Comparison of ENCODE assay signal across 10 mouse cellular contexts in the genomic region with DNA sequence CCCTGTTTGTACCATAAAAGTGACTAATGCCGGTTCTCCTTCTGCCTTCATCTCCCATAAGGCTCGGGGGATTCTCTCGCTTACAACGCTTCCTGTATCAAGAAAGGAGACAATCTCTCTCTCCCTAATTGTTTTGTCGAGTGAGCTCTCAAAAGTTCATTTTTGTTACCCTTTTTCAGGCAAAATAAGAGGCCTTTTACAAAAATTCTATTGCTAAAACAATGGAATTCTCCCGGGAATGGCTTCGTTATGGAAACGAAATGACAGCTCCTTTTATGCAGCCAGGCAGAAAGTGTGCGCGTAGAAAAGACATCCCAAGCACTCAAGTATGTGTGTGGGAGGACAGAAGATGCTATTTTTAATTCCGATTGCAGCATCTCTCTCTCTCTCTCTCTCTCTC.
DNase-seq lines count a peak whose midpoint lies in the region; ATAC-seq lines count a peak whose summit lies in the region.
"Had no signal": no experiment of that assay in that cellular context is flagged by ENCODE, and none has a peak within 500 bp of the region (broad histone marks: within the 10 kb centered on the region; RNA-seq: fewer than 3 reads in every experiment).

No protein-coding gene starts in this region.

- intact Hi-C loops in left cerebral cortex, postnatal 14 days (cut with DNase I), result no loop called here

- peak overlapping the region; percentile 49 for H3K27ac ChIP-seq in hindbrain, embryonic 13.5 days
- no peak overlapping the region for H3K27ac ChIP-seq in hindbrain, embryonic 10.5 days
- H3K27ac ChIP-seq in neural tube, embryonic 13.5 days (replicated peaks), result peak overlapping the region; percentile 49

- no peaks in the 10 kb centered on the region for H3K27me3 ChIP-seq in hindbrain, embryonic 13.5 days
- H3K27me3 ChIP-seq in hindbrain, embryonic 10.5 days (ENCODE audit: insufficient read depth, poor library complexity, severe bottlenecking), result no peaks in the 10 kb centered on the region
- H3K27me3 ChIP-seq in neural tube, embryonic 13.5 days, result no peaks in the 10 kb centered on the region

- H3K9ac ChIP-seq in hindbrain, embryonic 13.5 days, result no peak overlapping the region; the same call in 1 of the 2 replicates
- H3K9ac ChIP-seq in neural tube, embryonic 13.5 days, result no peak overlapping the region

- DNase-seq in hindbrain, embryonic 10.5 days (ENCODE audit: low spot score), result no peak
- DNase-seq in neural tube, embryonic 10.5 days (ENCODE audit: extremely low spot score, low spot score), result no peak
- DNase-seq in left cerebral cortex, postnatal 14 days (ENCODE audit: low spot score in 2 of 2), result peak; percentile 51 to 64
- no peak for DNase-seq in thymus, postnatal 0 days (ENCODE audit: low spot score)
- DNase-seq: kidney, postnatal 4 days; liver; lung, postnatal 4 days had no signal

- WGBS in hindbrain, embryonic 13.5 days, result 56% methylated on average over 11 of the region's 11 CpGs
- 73% methylated on average over 11 of the region's 11 CpGs for WGBS in hindbrain, embryonic 10.5 days
- WGBS in neural tube, embryonic 13.5 days, result 63% methylated on average over 11 of the region's 11 CpGs

- peaks cover 9% of the 10 kb centered on the region for H3K4me1 ChIP-seq in hindbrain, embryonic 13.5 days (replicated peaks)
- no peaks in the 10 kb centered on the region for H3K4me1 ChIP-seq in hindbrain, embryonic 10.5 days (replicated peaks)
- peaks cover 4% of the 10 kb centered on the region; the same call in 1 of the 2 replicates for H3K4me1 ChIP-seq in neural tube, embryonic 13.5 days (replicated peaks)

- ATAC-seq in hindbrain, embryonic 13.5 days (ENCODE audit: low FRiP score), result no peak
- no peak for ATAC-seq in neural tube, embryonic 13.5 days (ENCODE audit: low read depth)
- no peak for ATAC-seq in megakaryocyte, adult 5-6 weeks (ENCODE audit: poor library complexity, severe bottlenecking)

- peak overlapping the region; percentile 18 for H3K4me2 ChIP-seq in hindbrain, embryonic 13.5 days
- H3K4me2 ChIP-seq in neural tube, embryonic 13.5 days, result 0 out of 2 replicates have a peak overlapping the region, but pooled peaks have one; percentile 9

- H3K9me3 ChIP-seq in hindbrain, embryonic 13.5 days, result no peaks in the 10 kb centered on the region
- H3K9me3 ChIP-seq in hindbrain, embryonic 10.5 days, result no peaks in the 10 kb centered on the region
- no peaks in the 10 kb centered on the region for H3K9me3 ChIP-seq in neural tube, embryonic 13.5 days

- H3K4me3 ChIP-seq in hindbrain, embryonic 13.5 days, result no peak overlapping the region
- H3K4me3 ChIP-seq in hindbrain, embryonic 10.5 days, result no peak overlapping the region
- no peak overlapping the region for H3K4me3 ChIP-seq in neural tube, embryonic 13.5 days

- no peaks in the 10 kb centered on the region for H3K36me3 ChIP-seq in hindbrain, embryonic 13.5 days
- no peaks in the 10 kb centered on the region for H3K36me3 ChIP-seq in hindbrain, embryonic 10.5 days
- no peaks in the 10 kb centered on the region for H3K36me3 ChIP-seq in neural tube, embryonic 13.5 days

Comparison
In these comparisons a context has a peak if more than half of its experiments do, and no peak if none do; other contexts are left out.
1. DNase-seq: peak in left cerebral cortex, postnatal 14 days (2 of 2); none in hindbrain, embryonic 10.5 days (single experiment), neural tube, embryonic 10.5 days (single experiment) and thymus, postnatal 0 days (single experiment).